Mouse (Mus musculus) intestine, embryonic 16.5 days (tissue): Measurements from ENCODE around the gene Unk. TPM values are rescaled to one million over a fixed set of nuclear protein-coding genes. Genes with fewer than 3 reads are reported as not detected.

Experiments
- ATAC-seq: fragments of 200-750 bp; cut with Nextera tagmentation; 2 replicates; pipeline ENCODE4 v1.8.0; 2017; ENCODE audit warnings: moderate TSS enrichment, moderate library complexity
- H3K27ac ChIP-seq: fragments of 300-500 bp; sonication (generic); 2 replicates; pipeline ENCODE4 v1.5.1; 2014; ENCODE audit warnings: mild to moderate bottlenecking, low read length
- H3K27me3 ChIP-seq: fragments of 300-500 bp; sonication (generic); replicated peaks from 2 replicates; pipeline ENCODE4 v1.6.1; 2014; ENCODE audit warnings: low read length, control low read depth, mixed read lengths; ENCODE audit not compliant: control insufficient read depth, insufficient read depth
- H3K36me3 ChIP-seq: fragments of 300-500 bp; sonication (generic); 2 replicates; pipeline ENCODE4 v1.6.1; 2014; ENCODE audit warnings: low read length, control low read depth; ENCODE audit not compliant: control insufficient read depth, insufficient read depth
- H3K4me1 ChIP-seq: fragments of 300-500 bp; sonication (generic); 2 replicates; pipeline ENCODE4 v1.6.1; 2014; ENCODE audit warnings: low read length, control low read depth, mixed read lengths; ENCODE audit not compliant: control insufficient read depth, insufficient read depth
- H3K4me2 ChIP-seq: fragments of 300-500 bp; sonication (generic); 2 replicates; pipeline ENCODE4 v1.6.1; 2014; ENCODE audit warnings: low read depth, low read length, control low read depth
- H3K4me3 ChIP-seq: fragments of 300-500 bp; sonication (generic); 2 replicates; pipeline ENCODE4 v1.5.1; 2014; ENCODE audit warnings: mild to moderate bottlenecking, low read length
- H3K9ac ChIP-seq: fragments of 300-500 bp; sonication (generic); 2 replicates; pipeline ENCODE4 v1.6.1; 2014; ENCODE audit warnings: low read depth, low read length
- H3K9me3 ChIP-seq: fragments of 300-500 bp; sonication (generic); 2 replicates; pipeline ENCODE4 v1.6.1; 2016; ENCODE audit warnings: low read length, control low read depth; ENCODE audit not compliant: control insufficient read depth
- WGBS: fragments of 180-500 bp; shearing (Covaris S2); extraction: QIAGEN DNeasy Blood & Tissue Kit; methylation state at CpG from one replicate; pipeline ENCODE4 v1.1.7; 2014; 5-methylcytosine and 5-hydroxymethylcytosine counted together
- polyA plus RNA-seq: library from polyadenylated mRNA; unstranded; fragments of >200 nt; fragmentation: Nextera tagmentation; extraction: Ambion mirVana; gene quantifications from 2 replicates; pipeline ENCODE4 v1.2.1, GENCODE M21; 2015

The Unk gene
- polyA plus RNA-seq, 1 experiment from 2014 or later = 22.9 TPM

- Histone ChIP-seq H3K9me3 (no peaks in the 10 kb centered on the region), H3K4me3 (0 out of 2 replicates have a peak overlapping the region, but pooled peaks have one; percentile 6), H3K4me2 (peak overlapping the region; percentile 32), H3K36me3 (no peaks in the 10 kb centered on the region), H3K4me1 (peaks cover 75% of the 10 kb centered on the region), H3K27ac (no peak overlapping the region), H3K9ac (peak overlapping the region; percentile 54; the same call in 1 of the 2 replicates), H3K27me3 (peaks cover 35% of the 10 kb centered on the region; the same call in 1 of the 2 replicates)
- 26% methylated on average over 32 of the region's 32 CpGs for WGBS
- ATAC-seq = no peak; the same call in 1 of the 2 replicates
Measured at GRCm38 (mm10) chr11:116106154-116106962, 76.2 kb downstream of the Unk start.

- Histone ChIP-seq H3K9ac (peak overlapping the region; percentile 54), H3K4me3 (peak overlapping the region; percentile 63), H3K27me3 (peaks cover 35% of the 10 kb centered on the region; the same call in 1 of the 2 replicates), H3K4me2 (peak overlapping the region; percentile 81), H3K27ac (no peak overlapping the region), H3K9me3 (no peaks in the 10 kb centered on the region), H3K36me3 (no peaks in the 10 kb centered on the region), H3K4me1 (peaks cover 67% of the 10 kb centered on the region)
- ATAC-seq = no peak
- 48% methylated on average over 13 of the region's 14 CpGs for WGBS
Measured at GRCm38 (mm10) chr11:116106963-116107776, 77.0 kb downstream of the Unk start.

GRCm38 (mm10) chr11:116107777-116108285 is 77.7 kb downstream of the Unk start:
- WGBS = 32% methylated on average over 19 of the region's 19 CpGs
- Histone ChIP-seq H3K4me2 (peak overlapping the region; percentile 81), H3K9ac (peak overlapping the region; percentile 54), H3K36me3 (no peaks in the 10 kb centered on the region), H3K4me3 (peak overlapping the region; percentile 63), H3K27ac (0 out of 2 replicates have a peak overlapping the region, but pooled peaks have one; percentile 11), H3K9me3 (no peaks in the 10 kb centered on the region), H3K4me1 (peaks cover 63% of the 10 kb centered on the region), H3K27me3 (peaks cover 35% of the 10 kb centered on the region; the same call in 1 of the 2 replicates)
- no peak for ATAC-seq

GRCm38 (mm10) chr11:116108464-116109137 is 78.5 kb downstream of the Unk start:
- Histone ChIP-seq H3K4me2 (peak overlapping the region; percentile 81), H3K9me3 (no peaks in the 10 kb centered on the region), H3K27ac (no peak overlapping the region), H3K4me3 (peak overlapping the region; percentile 63), H3K27me3 (peaks cover 35% of the 10 kb centered on the region; the same call in 1 of the 2 replicates), H3K9ac (peak overlapping the region; percentile 54), H3K36me3 (no peaks in the 10 kb centered on the region), H3K4me1 (peaks cover 57% of the 10 kb centered on the region)
- ATAC-seq = no peak
- WGBS = 16% methylated on average over 23 of the region's 23 CpGs

GRCm38 (mm10) chr11:116109441-116110081 is 79.4 kb downstream of the Unk start:
- Histone ChIP-seq H3K9me3 (no peaks in the 10 kb centered on the region), H3K4me2 (peak overlapping the region; percentile 81), H3K4me3 (peak overlapping the region; percentile 63), H3K36me3 (no peaks in the 10 kb centered on the region), H3K27me3 (peaks cover 35% of the 10 kb centered on the region; the same call in 1 of the 2 replicates), H3K27ac (peak overlapping the region; percentile 51), H3K9ac (peak overlapping the region; percentile 75), H3K4me1 (peaks cover 48% of the 10 kb centered on the region)
- ATAC-seq = peak; percentile 36; the same call in 1 of the 2 replicates
- WGBS = 1% methylated on average over 68 of the region's 70 CpGs

- H3K4me3 ChIP-seq = peak overlapping the region; percentile 63
- H3K9ac ChIP-seq = peak overlapping the region; percentile 75
- WGBS = 2% methylated on average over 29 of the region's 35 CpGs
- H3K9me3 ChIP-seq = no peaks in the 10 kb centered on the region
- peaks cover 46% of the 10 kb centered on the region for H3K4me1 ChIP-seq
- peak; percentile 69 for ATAC-seq
- peak overlapping the region; percentile 51 for H3K27ac ChIP-seq
- peaks cover 35% of the 10 kb centered on the region; the same call in 1 of the 2 replicates for H3K27me3 ChIP-seq
- peak overlapping the region; percentile 81 for H3K4me2 ChIP-seq
- no peaks in the 10 kb centered on the region for H3K36me3 ChIP-seq
Measured at GRCm38 (mm10) chr11:116110131-116110530, 80.0 kb downstream of the Unk start.

- H3K36me3 ChIP-seq = no peaks in the 10 kb centered on the region
- peaks cover 46% of the 10 kb centered on the region for H3K4me1 ChIP-seq
- peaks cover 35% of the 10 kb centered on the region; the same call in 1 of the 2 replicates for H3K27me3 ChIP-seq
- peak overlapping the region; percentile 51; the same call in 1 of the 2 replicates for H3K27ac ChIP-seq
- WGBS = 22% methylated on average over 10 of the region's 10 CpGs
- H3K9me3 ChIP-seq = no peaks in the 10 kb centered on the region
- ATAC-seq = no peak
- H3K4me3 ChIP-seq = peak overlapping the region; percentile 63
- H3K4me2 ChIP-seq = peak overlapping the region; percentile 81
- peak overlapping the region; percentile 75 for H3K9ac ChIP-seq
Measured at GRCm38 (mm10) chr11:116110540-116110939, 80.4 kb downstream of the Unk start.
